Mouse (Mus musculus) ES-Bruce4 (cell line): ENCODE results near the gene Nck2.
"Not testable (repeated sequence)": the region's sequence is repeated elsewhere in the genome, so short reads cannot be mapped to it uniquely, and the experiment has no call there.

Source experiments
- CTCF ChIP-seq: IDR thresholded peaks from one replicate; pipeline ENCODE4 v1.8.1; 2011; ENCODE audit warnings: low read depth, low read length
- EP300 ChIP-seq: IDR thresholded peaks from 2 replicates; pipeline ENCODE4 v1.6.1; 2011; ENCODE audit warnings: low read depth, low read length; ENCODE audit not compliant: insufficient read depth
- POLR2A ChIP-seq: IDR thresholded peaks from one replicate; pipeline ENCODE4 v1.8.1; 2011; ENCODE audit warnings: low read length; ENCODE audit not compliant: insufficient read depth

- TF ChIP-seq POLR2A, CTCF, EP300: not testable (repeated sequence)
Measured at GRCm38 (mm10) chr1:43553989-43554679, 109.8 kb downstream of the Nck2 start.
